Mouse (Mus musculus): ENCODE results near the gene Gins2. TPM values are rescaled to one million over a fixed set of nuclear protein-coding genes. Genes with fewer than 3 reads are reported as not detected.

The Gins2 gene
- polyA plus RNA-seq, 1 experiment, result 48.3 TPM

- peaks cover 69% of the 10 kb centered on the region for H3K4me1 ChIP-seq (replicated peaks; ENCODE audit: control insufficient read depth, insufficient read depth, low read length)
- peak; percentile 50 for DNase-seq
- 2% methylated on average over 78 of the region's 79 CpGs for WGBS
- no peaks in the 10 kb centered on the region for H3K27me3 ChIP-seq (ENCODE audit: control insufficient read depth, insufficient read depth, low read length)
- peak overlapping the region; percentile 70 for H3K4me3 ChIP-seq (ENCODE audit: control insufficient read depth, insufficient read depth, low read length)
- H3K27ac ChIP-seq (ENCODE audit: control insufficient read depth, insufficient read depth, low read length), result no peak overlapping the region
- H3K36me3 ChIP-seq (ENCODE audit: control insufficient read depth, insufficient read depth, low read length), result no peaks in the 10 kb centered on the region
- no peak for TF ChIP-seq POLR2A (IDR thresholded peaks at IDR 0.05; ENCODE audit: control insufficient read depth, extremely low read depth, insufficient read depth, low read length, poor library complexity)
- no peak for TF ChIP-seq CTCF (IDR thresholded peaks at IDR 0.05; ENCODE audit: borderline replicate concordance, control insufficient read depth, extremely low read depth, insufficient read depth, low read length, poor library complexity)
Measured at GRCm38 (mm10) chr8:120535452-120536305, 53.4 kb downstream of the Gins2 start.

DNA sequence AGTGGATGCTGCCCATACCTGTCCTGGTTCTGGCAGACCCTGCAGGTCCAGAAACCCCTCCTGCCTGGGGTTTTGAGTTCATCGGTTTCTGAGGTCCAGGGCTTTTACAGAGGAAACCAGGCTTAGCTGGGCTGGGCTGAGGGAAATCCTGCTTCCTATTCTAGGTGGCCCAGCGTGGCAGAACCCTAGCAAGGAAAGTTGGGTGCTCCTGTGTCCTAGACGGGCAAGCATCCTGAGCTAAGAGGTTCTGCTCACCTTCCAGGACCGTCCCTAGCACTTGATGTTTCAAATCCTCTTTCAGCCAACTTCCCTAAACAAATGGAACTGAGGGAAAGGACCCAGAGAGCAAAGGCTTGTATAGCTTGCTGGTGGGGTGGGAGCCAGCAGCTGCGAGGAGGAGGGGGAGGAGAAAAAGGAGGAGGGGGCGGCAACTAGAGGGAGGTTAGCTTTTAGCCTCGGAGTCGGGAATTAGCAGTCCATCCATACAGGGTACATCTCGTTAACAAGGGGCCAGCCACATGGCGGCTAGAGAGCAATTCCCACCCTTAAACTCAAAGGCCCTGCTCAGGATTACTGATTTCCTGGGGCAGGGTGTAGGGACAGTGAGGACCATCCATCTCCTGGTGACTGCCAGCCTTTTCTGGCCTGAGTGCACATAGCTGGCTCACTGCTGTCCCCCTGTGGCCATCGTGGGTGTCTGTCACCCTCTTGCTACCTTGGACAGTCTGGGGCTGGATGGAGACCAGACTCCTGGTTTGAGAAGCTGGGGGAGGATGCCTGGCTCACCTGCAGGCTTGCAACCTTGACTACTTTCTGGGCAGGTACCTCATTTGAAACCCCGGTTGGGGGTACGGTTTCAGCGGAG is 54.4 kb downstream of the Gins2 start:
- Histone ChIP-seq H3K4me1 (replicated peaks; ENCODE audit: control insufficient read depth, insufficient read depth, low read length) (peaks cover 61% of the 10 kb centered on the region), H3K36me3 (ENCODE audit: control insufficient read depth, insufficient read depth, low read length) (no peaks in the 10 kb centered on the region), H3K27ac (ENCODE audit: control insufficient read depth, insufficient read depth, low read length) (no peak overlapping the region), H3K27me3 (ENCODE audit: control insufficient read depth, insufficient read depth, low read length) (no peaks in the 10 kb centered on the region), H3K4me3 (ENCODE audit: control insufficient read depth, insufficient read depth, low read length) (no peak overlapping the region)
- TF ChIP-seq CTCF (IDR thresholded peaks at IDR 0.05; ENCODE audit: borderline replicate concordance, control insufficient read depth, extremely low read depth, insufficient read depth, low read length, poor library complexity) (peak; percentile 94), POLR2A (IDR thresholded peaks at IDR 0.05; ENCODE audit: control insufficient read depth, extremely low read depth, insufficient read depth, low read length, poor library complexity) (no peak)
- DNase-seq, result peak; percentile 87
- WGBS, result 37% methylated on average over 14 of the region's 14 CpGs

GRCm38 (mm10) chr8:120534080-120534479 is 55.0 kb downstream of the Gins2 start:
- no peak overlapping the region for H3K4me3 ChIP-seq (ENCODE audit: control insufficient read depth, insufficient read depth, low read length)
- H3K27me3 ChIP-seq (ENCODE audit: control insufficient read depth, insufficient read depth, low read length), result no peaks in the 10 kb centered on the region
- WGBS, result 62% methylated on average over 8 of the region's 8 CpGs
- no peak overlapping the region for H3K27ac ChIP-seq (ENCODE audit: control insufficient read depth, insufficient read depth, low read length)
- DNase-seq, result no peak
- H3K4me1 ChIP-seq (replicated peaks; ENCODE audit: control insufficient read depth, insufficient read depth, low read length), result peaks cover 55% of the 10 kb centered on the region
- no peaks in the 10 kb centered on the region for H3K36me3 ChIP-seq (ENCODE audit: control insufficient read depth, insufficient read depth, low read length)
- TF ChIP-seq POLR2A (IDR thresholded peaks at IDR 0.05; ENCODE audit: control insufficient read depth, extremely low read depth, insufficient read depth, low read length, poor library complexity), result no peak
- TF ChIP-seq CTCF (IDR thresholded peaks at IDR 0.05; ENCODE audit: borderline replicate concordance, control insufficient read depth, extremely low read depth, insufficient read depth, low read length, poor library complexity), result no peak

GRCm38 (mm10) chr8:120533380-120533779 is 55.7 kb downstream of the Gins2 start:
- DNase-seq, result no peak
- Histone ChIP-seq H3K27me3 (ENCODE audit: control insufficient read depth, insufficient read depth, low read length) (no peaks in the 10 kb centered on the region), H3K27ac (ENCODE audit: control insufficient read depth, insufficient read depth, low read length) (peak overlapping the region; percentile 73; the same call in 1 of the 2 replicates), H3K36me3 (ENCODE audit: control insufficient read depth, insufficient read depth, low read length) (no peaks in the 10 kb centered on the region), H3K4me1 (replicated peaks; ENCODE audit: control insufficient read depth, insufficient read depth, low read length) (peaks cover 60% of the 10 kb centered on the region), H3K4me3 (ENCODE audit: control insufficient read depth, insufficient read depth, low read length) (no peak overlapping the region)
- no peak for TF ChIP-seq POLR2A (IDR thresholded peaks at IDR 0.05; ENCODE audit: control insufficient read depth, extremely low read depth, insufficient read depth, low read length, poor library complexity)
- TF ChIP-seq CTCF (IDR thresholded peaks at IDR 0.05; ENCODE audit: borderline replicate concordance, control insufficient read depth, extremely low read depth, insufficient read depth, low read length, poor library complexity), result no peak
- WGBS, result 73% methylated on average over 3 of the region's 3 CpGs

GRCm38 (mm10) chr8:120532517-120533215 is 56.4 kb downstream of the Gins2 start:
- Histone ChIP-seq H3K27me3 (ENCODE audit: control insufficient read depth, insufficient read depth, low read length) (no peaks in the 10 kb centered on the region), H3K4me1 (replicated peaks; ENCODE audit: control insufficient read depth, insufficient read depth, low read length) (peaks cover 67% of the 10 kb centered on the region), H3K36me3 (ENCODE audit: control insufficient read depth, insufficient read depth, low read length) (no peaks in the 10 kb centered on the region), H3K4me3 (ENCODE audit: control insufficient read depth, insufficient read depth, low read length) (peak overlapping the region; percentile 34), H3K27ac (ENCODE audit: control insufficient read depth, insufficient read depth, low read length) (peak overlapping the region; percentile 73)
- DNase-seq, result peak; percentile 76
- WGBS, result 2% methylated on average over 29 of the region's 29 CpGs
- no peak for TF ChIP-seq POLR2A (IDR thresholded peaks at IDR 0.05; ENCODE audit: control insufficient read depth, extremely low read depth, insufficient read depth, low read length, poor library complexity)
- 0 out of 2 replicates have a peak, but pooled peaks have one; percentile 23 for TF ChIP-seq CTCF (IDR thresholded peaks at IDR 0.05; ENCODE audit: borderline replicate concordance, control insufficient read depth, extremely low read depth, insufficient read depth, low read length, poor library complexity)
